Mouse (Mus musculus) CD4-positive, CD25-positive, alpha-beta regulatory T cell, adult 4 months (primary cell): Measurements from ENCODE around the gene Csnk1g2. TPM values are rescaled to one million over a fixed set of nuclear protein-coding genes. Genes with fewer than 3 reads are reported as not detected.

Experiments
- ATAC-seq: one replicate; pipeline ENCODE4 v1.8.0; 2017
- polyA plus RNA-seq, 2 experiments: library from polyadenylated mRNA; unstranded; fragments of 100-300 nt; shearing (Covaris generic); gene quantifications; one replicate each; pipeline ENCODE4 v1.2.1; 2017

The Csnk1g2 gene
- 10 to 100 TPM in 1 of 2 experiments, 1 to 10 TPM in 1; 6.9 to 12.8 TPM for polyA plus RNA-seq

DNA sequence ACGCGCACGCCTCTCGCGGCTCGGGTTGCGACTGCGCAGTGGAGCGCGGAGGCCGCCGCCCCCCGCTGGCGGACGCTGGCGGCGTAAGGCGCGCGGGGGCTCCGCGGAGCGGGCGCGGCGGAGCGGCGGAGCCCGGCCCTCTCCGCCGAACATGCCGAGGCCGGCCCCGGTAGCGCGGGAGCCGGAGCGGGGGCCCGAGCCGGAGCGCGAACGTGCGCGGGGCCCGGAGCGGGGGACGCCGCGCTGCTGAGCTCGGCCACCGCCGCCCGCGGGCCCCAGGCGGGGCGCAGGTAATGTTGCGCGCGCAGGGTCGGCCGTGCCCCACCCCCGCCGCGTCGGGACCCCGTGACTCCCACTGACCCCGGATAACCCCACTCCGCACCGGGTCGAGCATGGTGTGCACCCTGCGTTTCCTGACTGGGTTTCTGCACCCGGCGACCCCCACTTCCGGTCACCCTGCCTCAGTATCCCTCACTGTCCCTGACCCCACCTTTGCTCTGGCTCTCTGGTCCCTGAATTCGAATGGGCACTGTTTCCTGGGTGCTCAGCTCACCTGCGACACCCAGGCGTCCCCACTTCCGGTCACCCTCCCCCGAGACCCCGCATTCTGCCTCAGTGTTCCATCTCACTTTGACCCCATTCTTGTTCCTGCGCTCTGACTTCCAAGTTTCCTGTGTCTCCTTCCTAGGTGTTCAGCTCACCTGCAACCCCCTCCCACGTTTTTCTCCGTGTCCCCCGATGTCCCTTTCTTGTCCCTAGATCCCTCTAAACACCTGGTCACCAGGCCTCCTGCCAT is at the start of gene Csnk1g2:
Csnk1g2 (plus strand) TSS at position 178 of the 796 bp plus-strand sequence.
- ATAC-seq: no peak

DNA sequence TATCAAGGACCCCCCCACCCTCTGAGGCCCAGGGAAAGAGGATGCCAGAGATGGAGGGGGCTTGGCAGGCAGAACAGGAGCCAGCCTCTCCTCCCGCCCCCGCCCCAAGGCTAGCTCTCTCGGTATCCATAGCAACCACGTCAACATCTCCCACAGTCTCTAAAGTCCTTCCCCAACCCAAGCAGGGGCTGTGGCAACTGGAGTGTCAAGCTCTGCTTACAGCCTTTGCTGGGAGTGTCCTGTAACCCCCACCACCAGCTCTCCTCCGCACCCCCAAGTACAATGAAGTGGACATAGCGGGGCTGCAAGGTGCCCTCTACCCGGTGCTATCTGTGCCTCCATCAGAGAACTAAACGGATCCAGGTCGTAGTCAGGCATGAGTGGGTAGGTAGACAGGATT is 48.7 kb upstream of the Csnk1g2 start:
- no peak for ATAC-seq

DNA sequence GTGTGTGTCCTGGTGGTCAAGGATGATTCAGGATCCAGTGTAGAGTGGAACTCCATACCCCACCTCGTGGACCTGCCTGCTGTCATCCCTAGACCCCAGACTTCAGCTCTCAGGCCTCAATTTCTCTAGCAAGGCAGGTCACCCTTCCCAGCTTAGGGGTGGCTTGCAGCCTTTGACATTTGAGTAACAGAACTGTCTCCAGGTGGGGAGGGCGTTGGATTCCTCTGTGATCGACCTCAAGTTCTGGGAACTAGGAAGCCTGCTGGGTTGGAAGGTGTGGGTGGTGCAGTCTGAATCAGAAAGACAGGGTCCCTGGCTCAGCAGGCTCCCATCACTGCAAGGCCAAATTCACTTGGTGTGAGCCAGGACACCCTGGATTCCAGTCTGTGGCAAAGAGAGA is 47.7 kb upstream of the Csnk1g2 start:
- ATAC-seq: no peak

- ATAC-seq: no peak
Observed at GRCm38 (mm10) chr10:80575925-80576324, 46.7 kb upstream of the Csnk1g2 start.

DNA sequence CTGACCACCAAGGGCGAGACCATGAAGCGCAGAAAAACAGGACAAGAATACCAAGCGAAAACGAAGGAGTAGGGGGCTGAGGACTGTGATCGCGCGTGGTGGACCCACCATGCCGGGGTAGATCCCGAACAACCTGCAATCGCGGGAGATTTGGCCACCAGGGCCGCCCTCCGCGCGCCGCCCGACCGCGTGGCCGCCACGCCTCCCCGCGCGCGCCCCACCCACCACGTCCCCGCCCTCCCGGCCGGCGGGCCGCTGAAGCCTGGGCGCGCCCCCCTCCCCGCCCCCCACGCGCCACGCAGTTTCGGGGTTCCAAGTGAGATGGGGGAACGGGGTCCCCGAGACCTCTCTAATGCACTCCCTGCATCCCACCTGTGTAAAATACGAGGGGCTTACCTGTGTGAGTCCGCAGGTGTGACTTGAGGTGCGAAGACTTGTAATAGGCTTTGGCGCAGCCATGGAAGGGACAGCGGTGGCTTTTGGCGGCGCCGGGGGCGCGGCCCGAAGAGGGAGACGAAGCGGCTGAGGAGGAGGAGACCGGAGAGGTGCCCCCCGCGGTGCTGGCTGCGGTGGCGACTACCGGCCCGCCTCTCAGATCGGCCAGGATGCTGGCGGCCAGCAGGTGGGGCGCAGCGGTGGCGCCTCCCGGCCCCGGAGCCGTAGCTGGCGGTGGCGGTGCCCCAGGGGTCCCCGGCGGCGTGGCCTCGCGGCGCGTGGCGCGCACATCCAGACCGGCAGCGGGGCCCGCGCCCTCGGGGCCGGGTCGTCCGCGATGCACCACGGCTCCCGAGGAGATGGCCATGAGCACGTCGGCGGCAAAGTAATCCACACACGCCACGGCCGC is 46.1 kb upstream of the Csnk1g2 start:
- no peak for ATAC-seq

- peak; percentile 76 for ATAC-seq
Observed at GRCm38 (mm10) chr10:80577195-80578130, 45.2 kb upstream of the Csnk1g2 start, which contains the start of gene Klf16. Klf16 (minus strand) TSS chr10:80577321.

- ATAC-seq: peak; percentile 57
Observed at GRCm38 (mm10) chr10:80578131-80578750, 44.4 kb upstream of the Csnk1g2 start.

GRCm38 (mm10) chr10:80578911-80579310 is 43.7 kb upstream of the Csnk1g2 start:
- peak; percentile 48 for ATAC-seq

GRCm38 (mm10) chr10:80583047-80583446 is 39.6 kb upstream of the Csnk1g2 start:
- ATAC-seq: no peak

DNA sequence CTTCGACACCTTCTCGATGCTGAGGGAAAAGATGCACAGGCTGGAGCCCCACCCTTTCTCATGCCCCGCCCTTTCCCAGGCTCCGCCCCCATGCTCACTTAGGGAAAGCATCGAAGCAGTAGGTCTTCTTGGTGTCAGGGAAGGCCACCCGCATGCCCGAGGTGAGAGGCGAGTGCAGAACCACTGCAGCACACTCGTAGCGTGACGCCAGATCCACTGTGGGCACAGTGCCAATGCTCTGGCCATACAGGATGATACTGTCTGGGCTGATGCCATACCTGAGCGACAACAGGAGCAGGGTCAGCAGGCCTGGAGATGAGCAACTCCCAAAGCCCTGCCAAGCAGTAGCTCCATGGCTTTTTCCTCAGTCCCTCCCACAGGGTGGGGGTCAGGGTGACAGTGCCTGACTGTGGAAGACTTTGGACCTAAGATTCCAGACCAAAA is 38.6 kb upstream of the Csnk1g2 start:
- ATAC-seq: no peak

GRCm38 (mm10) chr10:80584642-80585552 is 37.7 kb upstream of the Csnk1g2 start:
- ATAC-seq: no peak

- ATAC-seq: no peak
Observed at GRCm38 (mm10) chr10:80585581-80585980, 37.1 kb upstream of the Csnk1g2 start.

- no peak for ATAC-seq
Observed at GRCm38 (mm10) chr10:80586407-80587304, 36.0 kb upstream of the Csnk1g2 start.

DNA sequence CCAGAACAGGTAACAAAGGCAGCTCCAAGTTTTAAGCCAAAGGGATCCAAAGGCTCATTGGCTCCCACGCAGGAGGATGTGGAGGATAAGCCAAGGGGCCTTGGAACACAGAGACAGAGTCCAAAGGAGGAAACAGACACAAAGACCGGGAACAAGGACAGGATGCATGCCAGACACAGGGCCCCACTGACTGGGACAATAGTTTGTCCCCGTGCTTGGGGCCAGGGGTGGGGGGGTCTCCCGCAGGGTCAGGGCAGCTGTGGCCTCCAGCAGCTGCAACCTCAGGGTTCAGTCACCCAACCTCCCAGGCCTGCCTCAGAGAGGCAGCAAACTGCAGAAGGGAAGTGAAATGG is 35.4 kb upstream of the Csnk1g2 start:
- ATAC-seq: no peak

- ATAC-seq: peak; percentile 30
Observed at GRCm38 (mm10) chr10:80589127-80589878, 33.3 kb upstream of the Csnk1g2 start.

- ATAC-seq: peak; percentile 97
Observed at GRCm38 (mm10) chr10:80589879-80590854, 32.5 kb upstream of the Csnk1g2 start, which contains the start of gene Abhd17a. Abhd17a (minus strand) TSS chr10:80590341.

DNA sequence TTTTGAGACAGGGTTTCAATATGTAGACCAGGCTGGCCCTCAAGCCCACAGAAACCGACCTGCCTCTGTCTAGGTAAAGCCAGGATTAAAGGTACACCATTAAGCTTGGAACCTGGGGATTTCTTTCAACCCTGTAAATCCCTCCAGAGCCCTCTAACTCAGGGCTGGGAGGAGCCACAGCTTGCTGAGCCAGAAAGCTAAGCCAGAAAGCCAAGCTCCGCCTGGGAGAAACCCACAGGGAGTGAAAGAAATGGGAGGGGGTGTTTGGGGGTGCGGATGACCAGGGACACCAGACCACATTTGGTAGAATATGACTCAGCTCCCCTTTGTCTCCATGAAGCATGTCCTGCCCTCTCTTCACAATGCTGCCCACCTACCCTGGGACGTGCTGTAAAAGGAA is 26.3 kb upstream of the Csnk1g2 start:
- ATAC-seq: no peak
